Mouse (Mus musculus) cerebellum, adult (tissue): ENCODE results near the gene Tbc1d14.
A peak's percentile ranks its signal among the peaks of the same experiment; 100 is the strongest.

ENCODE experiments used
- ATAC-seq: cut with Nextera tagmentation; 2 replicates; pipeline ENCODE4 v1.9.2; 2017; ENCODE audit warnings: mild to moderate bottlenecking, moderate library complexity, mixed read lengths; ENCODE audit not compliant: insufficient number of reproducible peaks, low FRiP score, low TSS enrichment

Gene Tbc1d14

DNA sequence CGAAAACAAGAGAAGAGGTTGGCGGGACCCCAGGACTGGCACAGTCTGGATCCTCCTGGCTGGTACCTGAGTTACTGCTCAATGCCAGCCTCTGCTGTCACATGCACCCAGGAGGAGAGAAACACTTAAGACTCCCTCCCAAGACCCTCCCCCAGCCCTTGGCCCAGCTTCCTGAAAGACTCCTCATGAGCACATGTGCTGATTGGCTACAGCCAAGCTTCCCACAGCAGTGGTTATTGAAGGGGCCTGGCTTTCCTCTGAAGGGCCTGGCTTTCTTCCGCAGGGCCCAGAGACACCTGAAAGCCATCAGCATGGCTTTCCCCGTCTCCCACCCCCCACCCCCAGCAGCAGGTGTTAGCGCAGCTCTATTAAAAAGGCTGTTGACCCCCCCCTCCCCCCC, at the start of gene Tbc1d14:
TSS of gene Tbc1d14 (minus strand) at position 101 of the 400 bp plus-strand sequence.
- no peak for ATAC-seq

DNA sequence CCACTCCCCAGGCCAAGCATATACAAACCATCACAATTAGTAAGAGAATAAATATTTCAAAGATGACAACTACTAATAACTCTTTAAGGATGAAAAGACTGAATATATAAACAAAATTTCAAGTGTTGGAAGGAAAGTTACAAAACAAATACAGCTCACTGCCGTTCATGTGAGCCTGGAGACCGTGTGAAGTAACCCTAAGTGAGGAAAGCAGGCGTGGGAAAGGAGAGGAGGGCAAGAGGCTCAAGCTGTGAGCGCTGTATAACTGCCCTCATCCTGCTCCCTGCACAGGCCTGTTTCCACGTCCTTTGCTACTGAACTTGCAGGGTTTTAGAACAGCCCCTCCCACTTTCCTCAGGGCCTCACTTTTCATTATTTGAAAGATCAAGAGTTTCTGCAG, 32.5 kb upstream of the Tbc1d14 start:
- ATAC-seq: no peak

- ATAC-seq: no peak
Observed at GRCm38 (mm10) chr5:36623670-36624069, 30.6 kb upstream of the Tbc1d14 start.

DNA sequence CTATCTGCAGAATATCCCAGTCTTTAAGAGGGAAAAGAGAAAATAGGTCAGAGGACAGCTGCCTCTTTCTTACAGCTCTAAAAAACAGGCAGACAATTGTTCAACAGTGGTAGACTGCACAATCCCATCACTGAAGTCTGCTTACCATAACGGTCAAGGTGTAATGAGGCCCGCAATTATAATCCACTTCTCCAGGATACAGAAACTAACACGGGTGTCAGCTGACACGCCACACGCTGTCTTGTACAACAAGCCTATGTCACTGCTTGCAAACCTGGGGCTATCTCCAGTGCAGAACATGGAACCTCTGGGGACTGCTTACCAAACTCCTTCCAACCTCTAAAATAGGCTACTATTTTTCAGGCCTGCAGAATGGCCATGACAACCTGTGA, 28.0 kb upstream of the Tbc1d14 start:
- no peak for ATAC-seq

DNA sequence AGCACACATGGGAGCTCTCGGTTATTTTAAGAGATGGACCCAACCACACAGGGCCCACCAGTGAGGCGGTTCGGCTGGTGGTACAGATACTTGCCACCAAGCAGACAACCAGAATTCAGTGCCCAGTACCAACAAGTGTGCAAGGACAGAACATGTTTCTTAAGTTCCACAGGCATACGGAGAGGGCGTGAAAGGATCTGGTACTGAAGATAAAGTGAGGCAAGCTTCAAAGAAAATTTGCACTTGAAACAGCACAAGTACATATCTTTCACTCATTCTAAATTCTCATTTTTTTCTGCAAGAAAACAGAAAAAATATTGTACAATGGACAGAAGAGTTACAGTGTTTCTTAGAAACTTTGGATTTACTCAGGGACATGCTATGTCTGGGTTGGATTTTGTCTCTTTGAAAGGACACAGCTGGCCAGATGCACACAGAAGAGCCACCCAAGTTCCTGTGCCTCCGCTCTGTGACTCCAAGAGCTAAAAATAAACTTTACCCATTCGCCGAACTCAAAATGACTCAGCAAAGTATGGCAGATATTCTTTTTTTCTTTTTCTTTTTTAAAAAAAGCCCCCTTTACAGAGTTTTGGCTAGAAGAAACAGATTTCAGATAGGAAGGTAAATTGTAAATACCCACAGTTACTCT, 27.5 kb upstream of the Tbc1d14 start:
- no peak for ATAC-seq

GRCm38 (mm10) chr5:36618890-36619289, 25.8 kb upstream of the Tbc1d14 start:
- no peak for ATAC-seq

DNA sequence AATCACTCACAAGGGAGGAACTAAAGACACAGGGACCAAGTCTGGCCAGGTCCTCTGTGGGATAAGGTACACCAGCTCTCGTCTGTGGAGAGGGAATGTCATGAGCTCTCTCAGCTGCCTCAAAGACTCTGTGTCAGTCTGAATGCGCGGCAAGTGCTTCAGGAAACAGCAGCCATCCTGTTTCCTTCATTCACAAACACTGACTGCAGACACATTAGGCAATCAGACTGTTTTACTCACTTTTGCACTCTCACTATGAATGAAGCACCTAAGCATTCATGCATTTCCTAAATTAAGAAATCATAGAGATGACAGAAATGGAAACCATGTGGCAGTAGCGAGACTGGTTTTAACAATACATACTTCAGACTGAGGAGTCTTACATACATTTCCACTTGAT, 25.3 kb upstream of the Tbc1d14 start:
- ATAC-seq: no peak

DNA sequence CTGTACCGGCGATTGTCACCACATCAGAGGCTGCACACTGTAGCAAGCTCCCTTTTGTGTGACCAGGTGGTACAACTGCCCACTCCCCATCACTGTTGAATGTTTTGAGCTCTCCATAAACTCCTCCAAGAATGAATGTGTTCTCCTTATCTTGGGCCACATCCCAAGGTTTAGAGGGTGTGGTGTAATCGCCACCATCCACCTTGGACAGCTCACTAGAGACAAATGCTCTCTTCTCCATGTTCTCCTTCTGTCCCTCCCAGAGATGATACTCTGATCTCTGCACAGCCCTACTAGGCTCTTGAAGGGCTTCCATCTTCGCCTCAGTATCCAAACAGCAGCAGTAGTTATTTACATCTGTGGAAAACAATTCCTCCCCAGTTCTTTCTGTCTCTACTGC, 21.0 kb upstream of the Tbc1d14 start:
- ATAC-seq: no peak

DNA sequence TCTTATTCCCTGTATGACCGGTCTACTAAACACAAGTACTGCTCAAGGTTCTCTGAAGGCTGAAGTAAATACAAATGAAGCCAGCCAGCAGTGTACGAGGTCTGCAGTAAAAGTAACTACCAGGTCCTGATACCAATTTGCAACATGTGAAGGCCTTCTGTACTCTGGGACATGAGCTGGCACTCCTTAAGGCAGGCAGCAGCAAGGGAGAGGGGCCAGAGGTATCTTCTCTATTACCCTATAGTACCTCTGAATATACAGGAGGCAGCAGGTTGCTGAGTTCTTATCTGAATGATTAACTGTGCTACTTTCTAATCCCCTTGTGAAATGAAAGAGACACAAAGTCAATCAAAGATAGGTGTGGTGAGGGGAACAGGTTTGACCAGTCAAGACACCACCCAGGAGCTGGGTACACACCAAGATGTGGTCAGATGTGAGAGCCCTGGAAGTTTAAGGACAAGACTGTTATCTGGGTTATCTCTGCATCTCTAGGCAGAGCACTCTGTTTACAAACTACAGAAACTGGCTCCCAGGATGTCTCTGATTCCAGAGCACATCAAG, 15.9 kb upstream of the Tbc1d14 start:
- ATAC-seq: no peak

DNA sequence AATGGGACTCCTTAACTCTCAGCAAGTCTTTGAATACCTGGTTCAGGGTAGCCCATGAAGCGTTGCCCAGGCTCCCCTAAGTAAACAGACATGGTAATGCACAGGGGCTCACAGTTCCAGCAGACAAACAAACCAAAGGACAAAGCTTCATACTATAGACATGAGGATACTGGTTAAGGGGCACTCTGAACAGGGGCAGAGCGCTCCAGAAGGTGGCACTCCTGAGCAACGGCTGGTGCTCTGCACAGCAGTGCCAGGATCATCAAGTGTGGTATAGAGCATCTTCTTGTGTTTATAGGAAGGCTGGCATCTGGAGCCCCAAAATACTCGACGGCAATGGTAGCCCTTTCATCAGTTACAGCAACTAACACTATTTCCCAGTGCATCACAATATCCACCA, 10.0 kb upstream of the Tbc1d14 start:
- ATAC-seq: 0 out of 2 replicates have a peak, but pooled peaks have one; percentile 60

- no peak for ATAC-seq
Observed at GRCm38 (mm10) chr5:36602028-36602427, 9.0 kb upstream of the Tbc1d14 start.

DNA sequence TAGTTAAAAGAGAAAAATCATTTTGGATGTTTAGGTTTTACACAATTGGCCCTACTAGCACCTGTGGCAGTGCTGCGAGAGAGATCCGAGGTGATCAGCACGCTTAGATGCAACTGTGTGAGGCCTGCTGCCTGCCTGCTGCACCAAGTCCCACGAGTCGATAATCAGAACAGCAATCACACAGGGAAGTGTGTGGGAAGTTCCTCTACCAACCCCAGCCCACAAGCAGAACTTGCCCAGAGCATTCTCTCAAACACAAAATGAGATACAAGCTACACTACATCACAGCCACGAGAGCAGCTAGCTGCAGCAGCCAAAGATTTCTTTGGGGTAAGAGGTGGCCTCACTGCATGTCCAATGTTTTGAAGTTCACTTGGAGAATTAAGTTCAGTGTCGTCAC, 8.4 kb upstream of the Tbc1d14 start:
- ATAC-seq: no peak

- ATAC-seq: no peak
Observed at GRCm38 (mm10) chr5:36598883-36599282, 5.8 kb upstream of the Tbc1d14 start.

- 0 out of 2 replicates have a peak, but pooled peaks have one; percentile 39 for ATAC-seq
Observed at GRCm38 (mm10) chr5:36597653-36598052, 4.6 kb upstream of the Tbc1d14 start.

GRCm38 (mm10) chr5:36596225-36596624, 3.1 kb upstream of the Tbc1d14 start:
- no peak for ATAC-seq

GRCm38 (mm10) chr5:36595115-36595514, 2.0 kb upstream of the Tbc1d14 start:
- ATAC-seq: no peak

GRCm38 (mm10) chr5:36594344-36594743, 1.3 kb upstream of the Tbc1d14 start:
- no peak for ATAC-seq

DNA sequence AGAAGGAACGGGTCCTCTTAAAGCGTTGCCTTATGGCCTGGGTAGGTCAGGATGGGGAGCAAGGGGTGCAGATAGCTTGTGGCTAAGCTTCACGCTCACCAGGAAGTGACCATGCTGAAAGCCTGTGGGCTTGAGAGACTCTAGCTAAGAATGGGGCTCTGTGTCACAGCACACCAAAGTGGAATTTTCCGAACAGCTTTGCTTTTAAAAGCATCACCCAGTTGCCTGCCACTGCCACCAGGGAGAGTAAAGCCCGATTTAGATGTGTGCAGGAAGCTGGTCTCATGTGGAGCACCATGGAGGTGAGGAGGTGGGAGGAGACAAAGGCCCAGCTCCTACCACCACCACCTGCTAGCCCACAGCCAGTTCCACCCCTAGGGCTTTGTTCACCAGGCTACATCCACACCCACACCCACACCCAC, 2.6 kb downstream of the Tbc1d14 start:
- ATAC-seq: no peak

- no peak for ATAC-seq
Observed at GRCm38 (mm10) chr5:36584299-36584698, 8.8 kb downstream of the Tbc1d14 start.

DNA sequence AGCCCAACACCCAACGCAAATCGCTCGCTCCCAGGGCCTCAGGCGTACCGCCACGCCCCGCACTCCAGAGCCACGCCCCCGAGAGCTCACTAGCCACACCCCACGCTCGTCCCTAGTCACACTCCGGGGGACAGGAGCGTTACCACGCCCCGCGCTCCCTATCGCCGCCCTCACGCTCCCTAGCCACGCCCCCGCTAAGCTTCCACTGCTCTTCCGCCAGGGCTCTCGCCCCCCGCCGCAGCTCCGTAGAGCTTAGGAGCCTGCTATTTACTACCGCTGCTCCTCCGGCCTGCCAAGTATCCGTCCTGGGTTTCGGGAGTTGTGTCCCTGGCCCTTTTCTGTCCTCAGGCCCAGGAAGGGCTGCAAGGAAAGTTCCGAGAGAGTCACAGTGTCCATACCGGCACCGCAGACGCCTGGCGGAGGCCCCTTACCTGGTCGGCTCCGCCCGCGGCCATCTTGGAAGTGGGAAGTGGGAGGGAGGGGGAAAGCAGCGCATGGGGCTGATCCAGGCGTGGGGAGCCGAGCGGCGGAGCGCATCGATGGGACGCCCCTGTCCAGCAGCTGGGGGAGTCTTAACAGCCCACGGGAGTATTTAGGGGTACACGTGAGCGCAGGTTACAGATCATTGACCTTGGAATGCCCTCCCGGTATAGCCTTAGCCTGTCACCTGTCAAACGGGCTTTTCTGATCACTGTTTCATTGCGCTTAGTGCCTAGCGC, 11.0 kb downstream of the Tbc1d14 start:
- ATAC-seq: peak; percentile 87

GRCm38 (mm10) chr5:36581259-36581923, 11.7 kb downstream of the Tbc1d14 start:
- no peak; the same call in 1 of the 2 replicates for ATAC-seq
